Mouse (Mus musculus): ENCODE measurements around the gene Fam19a1. TPM values are rescaled to one million over a fixed set of nuclear protein-coding genes. Genes with fewer than 3 reads are reported as not detected.

The Fam19a1 gene
- polyA plus RNA-seq, 2 experiments = 0.89 to 3.4 TPM

GRCm38 (mm10) chr6:96349446-96350025 is 236.6 kb downstream of the Fam19a1 start:
- WGBS = 77% methylated on average over 7 of the region's 7 CpGs
- no peak overlapping the region for H3K4me3 ChIP-seq (replicated peaks; ENCODE audit: low read length)
- H3K4me1 ChIP-seq (ENCODE audit: control insufficient read depth, insufficient read depth, low read length) = no peaks in the 10 kb centered on the region
- no peaks in the 10 kb centered on the region for H3K36me3 ChIP-seq (ENCODE audit: control insufficient read depth, insufficient read depth, low read length)
- ATAC-seq (ENCODE audit: low FRiP score, low read depth) = no peak
- H3K27ac ChIP-seq (replicated peaks; ENCODE audit: low read depth, low read length) = no peak overlapping the region
- no peak overlapping the region for H3K4me2 ChIP-seq (replicated peaks; ENCODE audit: low read depth, low read length, severe bottlenecking)
- no peak for DNase-seq (ENCODE audit: low spot score)
- no peak for TF ChIP-seq POLR2A (IDR thresholded peaks at IDR 0.05; ENCODE audit: borderline replicate concordance, extremely low read depth, insufficient read depth, insufficient read length)
- H3K9ac ChIP-seq (ENCODE audit: low read depth, low read length, severe bottlenecking) = no peak overlapping the region
- H3K27me3 ChIP-seq (ENCODE audit: control insufficient read depth, insufficient read depth, low read length) = no peaks in the 10 kb centered on the region
- no peaks in the 10 kb centered on the region for H3K9me3 ChIP-seq (ENCODE audit: control insufficient read depth, low read length)

GRCm38 (mm10) chr6:96369544-96369943 is 256.6 kb downstream of the Fam19a1 start:
- ATAC-seq (ENCODE audit: low FRiP score, low read depth) (no peak), DNase-seq (ENCODE audit: low spot score) (no peak)
- H3K27me3 ChIP-seq (ENCODE audit: control insufficient read depth, insufficient read depth, low read length) = no peaks in the 10 kb centered on the region
- H3K9ac ChIP-seq (ENCODE audit: low read depth, low read length, severe bottlenecking) = no peak overlapping the region
- no peak overlapping the region for H3K4me3 ChIP-seq (replicated peaks; ENCODE audit: low read length)
- H3K4me2 ChIP-seq (replicated peaks; ENCODE audit: low read depth, low read length, severe bottlenecking) = no peak overlapping the region
- no peaks in the 10 kb centered on the region for H3K9me3 ChIP-seq (ENCODE audit: control insufficient read depth, low read length)
- no peaks in the 10 kb centered on the region for H3K4me1 ChIP-seq (ENCODE audit: control insufficient read depth, insufficient read depth, low read length)
- no peak overlapping the region for H3K27ac ChIP-seq (replicated peaks; ENCODE audit: low read depth, low read length)
- no peak for TF ChIP-seq POLR2A (IDR thresholded peaks at IDR 0.05; ENCODE audit: borderline replicate concordance, extremely low read depth, insufficient read depth, insufficient read length)
- H3K36me3 ChIP-seq (ENCODE audit: control insufficient read depth, insufficient read depth, low read length) = no peaks in the 10 kb centered on the region
- WGBS = 90% methylated on average over 3 of the region's 3 CpGs

DNA sequence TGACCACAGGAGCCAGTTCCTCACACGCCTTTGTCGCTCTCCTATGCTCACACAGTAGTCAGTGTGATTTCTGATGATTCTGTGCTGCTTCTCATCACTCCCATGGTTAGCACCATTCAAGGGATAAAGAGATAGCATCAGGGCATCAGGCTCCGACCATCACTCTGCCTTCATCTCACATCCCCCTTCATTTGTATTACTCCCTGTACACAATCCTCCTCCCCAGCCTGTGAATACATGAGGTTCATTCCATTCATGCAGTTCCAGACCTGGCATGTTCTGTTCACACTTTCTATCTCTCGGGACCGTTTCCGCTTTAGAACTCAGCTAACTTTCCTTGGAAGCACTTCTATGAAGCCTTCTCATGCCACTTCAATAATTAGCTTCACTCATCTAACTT is 259.9 kb downstream of the Fam19a1 start:
- H3K4me3 ChIP-seq (replicated peaks; ENCODE audit: low read length) = no peak overlapping the region
- H3K27ac ChIP-seq (replicated peaks; ENCODE audit: low read depth, low read length) = no peak overlapping the region
- no peaks in the 10 kb centered on the region for H3K9me3 ChIP-seq (ENCODE audit: control insufficient read depth, low read length)
- H3K36me3 ChIP-seq (ENCODE audit: control insufficient read depth, insufficient read depth, low read length) = no peaks in the 10 kb centered on the region
- TF ChIP-seq POLR2A (IDR thresholded peaks at IDR 0.05; ENCODE audit: borderline replicate concordance, extremely low read depth, insufficient read depth, insufficient read length) = no peak
- H3K27me3 ChIP-seq (ENCODE audit: control insufficient read depth, insufficient read depth, low read length) = no peaks in the 10 kb centered on the region
- H3K9ac ChIP-seq (ENCODE audit: low read depth, low read length, severe bottlenecking) = no peak overlapping the region
- no peaks in the 10 kb centered on the region for H3K4me1 ChIP-seq (ENCODE audit: control insufficient read depth, insufficient read depth, low read length)
- ATAC-seq (ENCODE audit: low FRiP score, low read depth) = no peak
- no peak for DNase-seq (ENCODE audit: low spot score)
- 89% methylated on average over 6 of the region's 6 CpGs for WGBS
- H3K4me2 ChIP-seq (replicated peaks; ENCODE audit: low read depth, low read length, severe bottlenecking) = no peak overlapping the region

DNA sequence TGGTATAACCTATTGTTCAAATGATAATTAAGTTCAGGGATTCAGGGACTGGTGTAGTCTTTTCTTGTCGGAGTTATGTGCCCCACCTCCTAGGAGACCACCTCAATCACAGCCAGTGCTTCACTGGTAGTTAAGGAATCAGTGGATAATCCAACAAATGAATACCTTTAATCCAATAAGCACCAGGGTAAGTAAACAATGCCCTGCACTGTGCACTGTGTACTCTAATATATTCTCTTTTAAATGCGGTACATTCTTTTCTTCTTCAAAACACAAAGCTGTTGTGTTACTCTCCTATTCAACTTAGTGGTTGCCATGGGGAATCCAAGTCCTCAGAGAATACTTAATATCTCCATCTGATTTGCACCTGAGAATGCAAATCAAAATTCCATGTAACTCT is 260.3 kb downstream of the Fam19a1 start:
- Histone ChIP-seq H3K9ac (ENCODE audit: low read depth, low read length, severe bottlenecking) (no peak overlapping the region), H3K4me1 (ENCODE audit: control insufficient read depth, insufficient read depth, low read length) (no peaks in the 10 kb centered on the region), H3K27me3 (ENCODE audit: control insufficient read depth, insufficient read depth, low read length) (no peaks in the 10 kb centered on the region), H3K36me3 (ENCODE audit: control insufficient read depth, insufficient read depth, low read length) (no peaks in the 10 kb centered on the region), H3K27ac (replicated peaks; ENCODE audit: low read depth, low read length) (no peak overlapping the region), H3K4me3 (replicated peaks; ENCODE audit: low read length) (no peak overlapping the region), H3K9me3 (ENCODE audit: control insufficient read depth, low read length) (no peaks in the 10 kb centered on the region), H3K4me2 (replicated peaks; ENCODE audit: low read depth, low read length, severe bottlenecking) (no peak overlapping the region)
- no peak for ATAC-seq (ENCODE audit: low FRiP score, low read depth)
- DNase-seq (ENCODE audit: low spot score) = no peak
- no peak for TF ChIP-seq POLR2A (IDR thresholded peaks at IDR 0.05; ENCODE audit: borderline replicate concordance, extremely low read depth, insufficient read depth, insufficient read length)
- WGBS = 82% methylated on average over 2 of the region's 2 CpGs

DNA sequence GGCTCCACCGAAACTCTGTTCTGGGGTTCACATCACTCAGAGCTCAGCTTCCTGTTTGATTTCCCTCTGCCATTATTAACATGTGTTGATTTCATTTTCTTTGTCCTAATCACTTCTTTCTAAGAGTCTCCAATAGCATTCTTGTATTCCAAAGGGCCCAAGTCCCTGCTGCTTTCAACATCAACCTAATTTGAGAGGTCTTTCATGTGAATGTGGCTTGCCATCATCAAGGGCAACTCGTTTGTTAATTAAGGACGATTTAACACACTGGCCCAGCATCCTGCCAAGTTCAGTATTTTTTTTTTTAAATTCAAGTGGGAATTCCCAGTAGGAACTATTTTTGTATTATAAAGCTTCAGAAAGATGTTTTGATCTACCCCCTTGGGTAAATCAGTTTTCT is 263.8 kb downstream of the Fam19a1 start:
- Histone ChIP-seq H3K27ac (replicated peaks; ENCODE audit: low read depth, low read length) (no peak overlapping the region), H3K4me2 (replicated peaks; ENCODE audit: low read depth, low read length, severe bottlenecking) (no peak overlapping the region), H3K36me3 (ENCODE audit: control insufficient read depth, insufficient read depth, low read length) (no peaks in the 10 kb centered on the region), H3K4me1 (ENCODE audit: control insufficient read depth, insufficient read depth, low read length) (no peaks in the 10 kb centered on the region), H3K9ac (ENCODE audit: low read depth, low read length, severe bottlenecking) (no peak overlapping the region), H3K27me3 (ENCODE audit: control insufficient read depth, insufficient read depth, low read length) (no peaks in the 10 kb centered on the region), H3K9me3 (ENCODE audit: control insufficient read depth, low read length) (no peaks in the 10 kb centered on the region), H3K4me3 (replicated peaks; ENCODE audit: low read length) (no peak overlapping the region)
- ATAC-seq (ENCODE audit: low FRiP score, low read depth) = no peak
- WGBS = 49% methylated on average over 3 of the region's 3 CpGs
- no peak for TF ChIP-seq POLR2A (IDR thresholded peaks at IDR 0.05; ENCODE audit: borderline replicate concordance, extremely low read depth, insufficient read depth, insufficient read length)
- no peak for DNase-seq (ENCODE audit: low spot score)

DNA sequence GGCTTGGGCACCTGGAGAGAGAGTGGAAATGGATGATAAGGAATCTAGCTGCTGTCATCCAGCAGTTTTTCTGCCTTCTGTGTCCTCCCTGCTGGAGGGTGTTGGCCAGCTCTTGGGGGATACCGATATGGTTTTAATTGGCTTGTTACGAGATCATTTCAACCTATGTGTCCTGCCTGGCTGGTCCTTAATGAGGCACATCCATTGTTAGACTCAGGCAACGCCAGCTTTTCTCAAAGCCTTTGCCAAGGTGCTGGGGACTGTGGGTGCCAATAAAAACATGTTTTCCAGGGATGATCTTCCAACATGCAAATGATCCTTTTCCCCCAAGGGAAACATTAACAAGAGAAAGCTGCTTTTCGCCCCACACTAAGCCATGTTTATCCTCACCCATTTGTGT is 266.3 kb downstream of the Fam19a1 start:
- TF ChIP-seq POLR2A (IDR thresholded peaks at IDR 0.05; ENCODE audit: borderline replicate concordance, extremely low read depth, insufficient read depth, insufficient read length) = no peak
- 30% methylated on average over 4 of the region's 4 CpGs for WGBS
- H3K27me3 ChIP-seq (ENCODE audit: control insufficient read depth, insufficient read depth, low read length) = no peaks in the 10 kb centered on the region
- no peak for DNase-seq (ENCODE audit: low spot score)
- H3K4me2 ChIP-seq (replicated peaks; ENCODE audit: low read depth, low read length, severe bottlenecking) = no peak overlapping the region
- H3K4me3 ChIP-seq (replicated peaks; ENCODE audit: low read length) = no peak overlapping the region
- no peaks in the 10 kb centered on the region for H3K4me1 ChIP-seq (ENCODE audit: control insufficient read depth, insufficient read depth, low read length)
- no peaks in the 10 kb centered on the region for H3K9me3 ChIP-seq (ENCODE audit: control insufficient read depth, low read length)
- H3K27ac ChIP-seq (replicated peaks; ENCODE audit: low read depth, low read length) = no peak overlapping the region
- no peak overlapping the region for H3K9ac ChIP-seq (ENCODE audit: low read depth, low read length, severe bottlenecking)
- ATAC-seq (ENCODE audit: low FRiP score, low read depth) = no peak
- no peaks in the 10 kb centered on the region for H3K36me3 ChIP-seq (ENCODE audit: control insufficient read depth, insufficient read depth, low read length)
